Mouse (Mus musculus): Measurements from ENCODE around the gene Clec14a.

DNA sequence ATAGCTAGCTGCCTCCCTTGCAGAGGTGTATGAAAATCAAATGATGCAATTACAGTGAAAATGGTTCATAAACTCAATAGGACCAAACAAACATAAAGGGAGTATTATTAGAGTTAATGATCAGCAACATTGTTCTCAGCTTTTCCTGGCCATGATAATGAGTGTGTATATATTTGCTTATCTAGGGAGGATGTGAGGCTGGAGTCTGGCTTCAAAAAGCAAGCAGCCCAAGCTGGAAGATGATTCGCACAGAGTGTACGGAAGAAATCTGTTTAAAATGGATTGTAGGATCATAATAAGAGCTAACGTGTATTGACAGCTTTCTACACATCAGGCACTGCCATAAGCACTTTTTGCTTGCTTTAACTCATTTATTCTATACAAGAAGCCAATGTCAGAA, 16.8 kb upstream of the Clec14a start:
- TF ChIP-seq CTCF (IDR thresholded peaks at IDR 0.05; ENCODE audit: low read depth), result no peak
- TF ChIP-seq EP300 (IDR thresholded peaks at IDR 0.05; ENCODE audit: low read depth), result no peak
